Mouse (Mus musculus) hindbrain, embryonic 15.5 days (tissue): ENCODE data around the gene Lamc1. TPM values are rescaled to one million over a fixed set of nuclear protein-coding genes. Genes with fewer than 3 reads are reported as not detected.

ENCODE experiments used
- ATAC-seq: fragments of 200-750 bp; cut with Nextera tagmentation; 2 replicates; pipeline ENCODE4 v1.8.0; 2017; ENCODE audit warnings: low read depth, moderate number of reproducible peaks, moderate TSS enrichment; ENCODE audit not compliant: low FRiP score
- H3K27ac ChIP-seq: fragments of 300-500 bp; sonication (generic); replicated peaks from 2 replicates; pipeline ENCODE4 v1.5.1; 2015; ENCODE audit warnings: mild to moderate bottlenecking, inconsistent platforms
- H3K27me3 ChIP-seq: fragments of 300-500 bp; sonication (generic); 2 replicates; pipeline ENCODE4 v1.6.1; 2015; ENCODE audit warnings: control low read depth, inconsistent platforms
- H3K36me3 ChIP-seq: fragments of 300-500 bp; sonication (generic); 2 replicates; pipeline ENCODE4 v1.6.1; 2015; ENCODE audit warnings: control low read depth, inconsistent platforms
- H3K4me1 ChIP-seq: fragments of 300-500 bp; sonication (generic); replicated peaks from 2 replicates; pipeline ENCODE4 v1.6.1; 2015; ENCODE audit warnings: control low read depth, inconsistent platforms
- H3K4me2 ChIP-seq: fragments of 300-500 bp; sonication (generic); 2 replicates; pipeline ENCODE4 v1.6.1; 2015; ENCODE audit warnings: moderate library complexity, mild to moderate bottlenecking, inconsistent platforms
- H3K4me3 ChIP-seq: fragments of 300-500 bp; sonication (generic); 2 replicates; pipeline ENCODE4 v1.5.1; 2015; ENCODE audit warnings: mild to moderate bottlenecking, inconsistent platforms
- H3K9ac ChIP-seq: fragments of 300-500 bp; sonication (generic); 2 replicates; pipeline ENCODE4 v1.6.1; 2015; ENCODE audit warnings: inconsistent platforms
- H3K9me3 ChIP-seq: fragments of 300-500 bp; sonication (generic); 2 replicates; pipeline ENCODE4 v1.6.1; 2016; ENCODE audit warnings: control low read depth, inconsistent platforms
- WGBS: fragments of 180-500 bp; shearing (Covaris S2); methylation state at CpG from one replicate; pipeline ENCODE4 v1.1.7; 2015; 5-methylcytosine and 5-hydroxymethylcytosine counted together
- polyA plus RNA-seq: library from polyadenylated mRNA; unstranded; fragments of >200 nt; fragmentation: Nextera tagmentation; extraction: Ambion mirVana; gene quantifications from 2 replicates; pipeline ENCODE4 v1.2.1, GENCODE M21; 2015

Gene Lamc1
- polyA plus RNA-seq, 1 experiment from 2014 or later = 19.2 TPM

- H3K27me3 ChIP-seq = no peaks in the 10 kb centered on the region
- no peaks in the 10 kb centered on the region for H3K9me3 ChIP-seq
- WGBS = 77% methylated on average over 4 of the region's 4 CpGs
- no peak for ATAC-seq
- H3K4me1 ChIP-seq = no peaks in the 10 kb centered on the region
- no peak overlapping the region for H3K4me3 ChIP-seq
- H3K36me3 ChIP-seq = peaks cover 48% of the 10 kb centered on the region
- no peak overlapping the region for H3K4me2 ChIP-seq
- no peak overlapping the region for H3K9ac ChIP-seq
- H3K27ac ChIP-seq = no peak overlapping the region
Observed at GRCm38 (mm10) chr1:153235576-153235975, 97.0 kb downstream of the Lamc1 start.

- WGBS = 93% methylated on average over 9 of the region's 9 CpGs
- Histone ChIP-seq H3K4me3 (no peak overlapping the region), H3K36me3 (peaks cover 62% of the 10 kb centered on the region), H3K27ac (no peak overlapping the region), H3K9ac (no peak overlapping the region), H3K4me1 (no peaks in the 10 kb centered on the region), H3K27me3 (no peaks in the 10 kb centered on the region), H3K4me2 (no peak overlapping the region), H3K9me3 (no peaks in the 10 kb centered on the region)
- no peak for ATAC-seq
Observed at GRCm38 (mm10) chr1:153231681-153232080, 100.9 kb downstream of the Lamc1 start.

GRCm38 (mm10) chr1:153227916-153228315 lies 104.7 kb downstream of the Lamc1 start:
- H3K27me3 ChIP-seq = no peaks in the 10 kb centered on the region
- no peak overlapping the region for H3K9ac ChIP-seq
- 75% methylated on average over 4 of the region's 4 CpGs for WGBS
- ATAC-seq = no peak
- H3K27ac ChIP-seq = no peak overlapping the region
- peaks cover 67% of the 10 kb centered on the region for H3K36me3 ChIP-seq
- H3K4me1 ChIP-seq = no peaks in the 10 kb centered on the region
- H3K4me2 ChIP-seq = no peak overlapping the region
- H3K9me3 ChIP-seq = no peaks in the 10 kb centered on the region
- H3K4me3 ChIP-seq = no peak overlapping the region

GRCm38 (mm10) chr1:153227096-153227495 lies 105.5 kb downstream of the Lamc1 start:
- Histone ChIP-seq H3K9ac (no peak overlapping the region), H3K27me3 (no peaks in the 10 kb centered on the region), H3K4me3 (no peak overlapping the region), H3K4me2 (no peak overlapping the region), H3K4me1 (no peaks in the 10 kb centered on the region), H3K9me3 (no peaks in the 10 kb centered on the region), H3K36me3 (peaks cover 64% of the 10 kb centered on the region), H3K27ac (no peak overlapping the region)
- no peak for ATAC-seq
- WGBS = 88% methylated on average over 8 of the region's 8 CpGs

GRCm38 (mm10) chr1:153225786-153226725 lies 106.5 kb downstream of the Lamc1 start:
- no peak for ATAC-seq
- Histone ChIP-seq H3K4me3 (no peak overlapping the region), H3K4me1 (no peaks in the 10 kb centered on the region), H3K27me3 (no peaks in the 10 kb centered on the region), H3K4me2 (no peak overlapping the region), H3K27ac (0 out of 2 replicates have a peak overlapping the region, but pooled peaks have one; percentile 1), H3K9me3 (no peaks in the 10 kb centered on the region), H3K9ac (no peak overlapping the region), H3K36me3 (peaks cover 65% of the 10 kb centered on the region)
- 86% methylated on average over 21 of the region's 21 CpGs for WGBS

- Histone ChIP-seq H3K9ac (no peak overlapping the region), H3K36me3 (peaks cover 60% of the 10 kb centered on the region), H3K9me3 (no peaks in the 10 kb centered on the region), H3K4me1 (no peaks in the 10 kb centered on the region), H3K4me2 (no peak overlapping the region), H3K27ac (no peak overlapping the region; the same call in 1 of the 2 replicates), H3K27me3 (no peaks in the 10 kb centered on the region), H3K4me3 (no peak overlapping the region)
- ATAC-seq = no peak
- WGBS = 79% methylated on average over 5 of the region's 5 CpGs
Observed at GRCm38 (mm10) chr1:153224331-153224730, 108.3 kb downstream of the Lamc1 start.

GRCm38 (mm10) chr1:153219376-153219775 lies 113.2 kb downstream of the Lamc1 start:
- Histone ChIP-seq H3K4me1 (no peaks in the 10 kb centered on the region), H3K27me3 (no peaks in the 10 kb centered on the region), H3K9ac (no peak overlapping the region), H3K4me3 (no peak overlapping the region), H3K27ac (no peak overlapping the region), H3K36me3 (peaks cover 31% of the 10 kb centered on the region), H3K4me2 (no peak overlapping the region), H3K9me3 (no peaks in the 10 kb centered on the region)
- WGBS = 65% methylated on average over 9 of the region's 9 CpGs
- no peak for ATAC-seq

GRCm38 (mm10) chr1:153216516-153216915 lies 116.1 kb downstream of the Lamc1 start:
- H3K4me3 ChIP-seq = no peak overlapping the region
- peaks cover 14% of the 10 kb centered on the region for H3K36me3 ChIP-seq
- WGBS = 75% methylated on average over 4 of the region's 4 CpGs
- H3K27me3 ChIP-seq = no peaks in the 10 kb centered on the region
- ATAC-seq = no peak
- no peaks in the 10 kb centered on the region for H3K9me3 ChIP-seq
- H3K4me1 ChIP-seq = no peaks in the 10 kb centered on the region
- no peak overlapping the region for H3K9ac ChIP-seq
- no peak overlapping the region for H3K4me2 ChIP-seq
- H3K27ac ChIP-seq = no peak overlapping the region

- 69% methylated on average over 5 of the region's 5 CpGs for WGBS
- Histone ChIP-seq H3K27me3 (no peaks in the 10 kb centered on the region), H3K4me3 (no peak overlapping the region), H3K4me1 (no peaks in the 10 kb centered on the region), H3K9ac (no peak overlapping the region), H3K4me2 (no peak overlapping the region), H3K27ac (no peak overlapping the region), H3K36me3 (peaks cover 6% of the 10 kb centered on the region), H3K9me3 (no peaks in the 10 kb centered on the region)
- no peak for ATAC-seq
Observed at GRCm38 (mm10) chr1:153215676-153216075, 116.9 kb downstream of the Lamc1 start.

- H3K4me1 ChIP-seq = no peaks in the 10 kb centered on the region
- H3K27ac ChIP-seq = no peak overlapping the region
- H3K9ac ChIP-seq = no peak overlapping the region
- H3K36me3 ChIP-seq = no peaks in the 10 kb centered on the region
- 54% methylated on average over 4 of the region's 4 CpGs for whole genome bisulfite sequencing
- H3K4me2 ChIP-seq = no peak overlapping the region
- H3K27me3 ChIP-seq = no peaks in the 10 kb centered on the region
- no peak for ATAC-seq
- H3K9me3 ChIP-seq = no peaks in the 10 kb centered on the region
- no peak overlapping the region for H3K4me3 ChIP-seq
Observed at GRCm38 (mm10) chr1:153210992-153211391, 121.6 kb downstream of the Lamc1 start.

- no peaks in the 10 kb centered on the region for H3K9me3 ChIP-seq
- no peak for ATAC-seq
- no peaks in the 10 kb centered on the region for H3K36me3 ChIP-seq
- no peak overlapping the region for H3K4me2 ChIP-seq
- H3K27ac ChIP-seq = no peak overlapping the region
- H3K4me1 ChIP-seq = no peaks in the 10 kb centered on the region
- H3K4me3 ChIP-seq = no peak overlapping the region
- no peak overlapping the region for H3K9ac ChIP-seq
- no peaks in the 10 kb centered on the region for H3K27me3 ChIP-seq
- 84% methylated on average over 2 of the region's 2 CpGs for WGBS
Observed at GRCm38 (mm10) chr1:153210198-153210597, 122.4 kb downstream of the Lamc1 start.

- Histone ChIP-seq H3K27ac (no peak overlapping the region), H3K27me3 (no peaks in the 10 kb centered on the region), H3K9ac (no peak overlapping the region), H3K4me1 (0 out of 2 replicates have a peak, but pooled peaks cover 6% of the 10 kb centered on the region), H3K36me3 (no peaks in the 10 kb centered on the region), H3K4me3 (no peak overlapping the region), H3K4me2 (no peak overlapping the region), H3K9me3 (no peaks in the 10 kb centered on the region)
- no peak for ATAC-seq
- WGBS = 17% methylated on average over 8 of the region's 8 CpGs
Observed at GRCm38 (mm10) chr1:153202195-153202594, 130.4 kb downstream of the Lamc1 start.
